Mouse (Mus musculus): Measurements from ENCODE around the gene Polr3g. TPM values are rescaled to one million over a fixed set of nuclear protein-coding genes. Genes with fewer than 3 reads are reported as not detected.

Gene Polr3g
- polyA plus RNA-seq, 1 experiment from 2014 or later, result 18.8 TPM

DNA sequence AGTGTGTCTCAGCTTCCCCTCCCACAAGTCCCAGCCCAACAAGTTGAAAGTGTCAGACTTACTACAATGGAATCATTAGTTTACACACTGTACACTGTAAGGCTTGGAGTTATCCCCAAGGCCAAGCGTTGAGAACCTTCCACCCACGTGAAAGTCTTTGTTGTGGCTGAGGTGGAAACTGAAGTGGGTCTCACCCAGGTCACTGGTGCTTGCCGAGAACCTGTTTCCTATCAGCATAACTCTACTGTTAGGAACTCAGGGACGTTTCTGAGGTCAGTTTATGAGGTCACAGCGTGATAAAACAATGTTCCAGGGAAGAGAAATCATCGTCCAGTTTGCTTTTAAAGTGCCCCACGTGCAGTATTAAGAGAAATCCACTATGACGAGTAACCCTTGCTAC, 35.5 kb downstream of the Polr3g start:
- H3K4me3 ChIP-seq (ENCODE audit: low read depth, low read length), result no peak overlapping the region
- ATAC-seq (ENCODE audit: low read depth) (no peak), DNase-seq (ENCODE audit: low spot score) (no peak)
- H3K36me3 ChIP-seq (ENCODE audit: control insufficient read depth, insufficient read depth, low read length), result peaks cover 46% of the 10 kb centered on the region
- H3K4me2 ChIP-seq (ENCODE audit: low read depth, low read length), result no peak overlapping the region
- WGBS, result 79% methylated on average over 8 of the region's 8 CpGs
- H3K27ac ChIP-seq (replicated peaks; ENCODE audit: low read depth, low read length), result no peak overlapping the region
- no peaks in the 10 kb centered on the region for H3K27me3 ChIP-seq (replicated peaks; ENCODE audit: control insufficient read depth, insufficient read depth, low read length)
- no peaks in the 10 kb centered on the region for H3K9me3 ChIP-seq (ENCODE audit: control insufficient read depth, low read length)
- H3K9ac ChIP-seq (ENCODE audit: low read depth, low read length), result no peak overlapping the region
- H3K4me1 ChIP-seq (ENCODE audit: control insufficient read depth, insufficient read depth, low read length), result no peaks in the 10 kb centered on the region

- ATAC-seq (ENCODE audit: low read depth) (no peak), DNase-seq (ENCODE audit: low spot score) (no peak)
- H3K27ac ChIP-seq (replicated peaks; ENCODE audit: low read depth, low read length), result no peak overlapping the region
- no peaks in the 10 kb centered on the region for H3K9me3 ChIP-seq (ENCODE audit: control insufficient read depth, low read length)
- no peaks in the 10 kb centered on the region for H3K27me3 ChIP-seq (replicated peaks; ENCODE audit: control insufficient read depth, insufficient read depth, low read length)
- H3K4me3 ChIP-seq (ENCODE audit: low read depth, low read length), result no peak overlapping the region
- H3K4me1 ChIP-seq (ENCODE audit: control insufficient read depth, insufficient read depth, low read length), result no peaks in the 10 kb centered on the region
- 89% methylated on average over 5 of the region's 5 CpGs for WGBS
- no peak overlapping the region for H3K9ac ChIP-seq (ENCODE audit: low read depth, low read length)
- no peak overlapping the region for H3K4me2 ChIP-seq (ENCODE audit: low read depth, low read length)
- H3K36me3 ChIP-seq (ENCODE audit: control insufficient read depth, insufficient read depth, low read length), result peaks cover 68% of the 10 kb centered on the region
These were observed 43.1 kb downstream of the Polr3g start for GRCm38 (mm10) chr13:81667713-81668112.

DNA sequence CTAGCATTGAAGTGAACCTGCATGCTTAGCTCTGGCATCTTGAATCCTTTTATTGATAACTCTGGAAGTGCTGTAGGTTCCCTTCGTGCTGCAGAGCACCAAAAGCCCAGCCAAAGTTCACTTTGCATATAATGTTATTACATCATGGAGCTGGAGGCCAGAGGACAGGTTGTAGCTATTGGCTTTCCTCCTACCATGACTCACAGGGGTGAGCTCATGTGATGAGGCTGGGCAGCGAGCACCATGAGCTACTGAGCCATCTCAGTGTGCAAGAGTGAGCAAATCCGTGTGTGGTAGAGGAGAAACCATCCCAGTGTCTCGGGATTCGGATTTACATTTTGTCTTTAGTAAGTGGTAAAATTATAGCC, 46.5 kb downstream of the Polr3g start:
- peaks cover 48% of the 10 kb centered on the region for H3K36me3 ChIP-seq (ENCODE audit: control insufficient read depth, insufficient read depth, low read length)
- H3K4me3 ChIP-seq (ENCODE audit: low read depth, low read length), result no peak overlapping the region
- H3K27ac ChIP-seq (replicated peaks; ENCODE audit: low read depth, low read length), result no peak overlapping the region
- H3K4me2 ChIP-seq (ENCODE audit: low read depth, low read length), result no peak overlapping the region
- 90% methylated on average over 5 of the region's 5 CpGs for WGBS
- 0 out of 2 replicates have a peak, but pooled peaks cover 1% of the 10 kb centered on the region for H3K4me1 ChIP-seq (ENCODE audit: control insufficient read depth, insufficient read depth, low read length)
- H3K9ac ChIP-seq (ENCODE audit: low read depth, low read length), result no peak overlapping the region
- ATAC-seq (ENCODE audit: low read depth) (no peak), DNase-seq (ENCODE audit: low spot score) (no peak)
- no peaks in the 10 kb centered on the region for H3K9me3 ChIP-seq (ENCODE audit: control insufficient read depth, low read length)
- no peaks in the 10 kb centered on the region for H3K27me3 ChIP-seq (replicated peaks; ENCODE audit: control insufficient read depth, insufficient read depth, low read length)

- Histone ChIP-seq H3K36me3 (ENCODE audit: control insufficient read depth, insufficient read depth, low read length) (peaks cover 43% of the 10 kb centered on the region), H3K4me1 (ENCODE audit: control insufficient read depth, insufficient read depth, low read length) (peaks cover 7% of the 10 kb centered on the region), H3K27ac (replicated peaks; ENCODE audit: low read depth, low read length) (no peak overlapping the region), H3K4me2 (ENCODE audit: low read depth, low read length) (no peak overlapping the region), H3K27me3 (replicated peaks; ENCODE audit: control insufficient read depth, insufficient read depth, low read length) (no peaks in the 10 kb centered on the region), H3K9ac (ENCODE audit: low read depth, low read length) (no peak overlapping the region), H3K4me3 (ENCODE audit: low read depth, low read length) (no peak overlapping the region), H3K9me3 (ENCODE audit: control insufficient read depth, low read length) (no peaks in the 10 kb centered on the region)
- no peak for ATAC-seq (ENCODE audit: low read depth)
- DNase-seq (ENCODE audit: low spot score), result no peak
- 86% methylated on average over 12 of the region's 12 CpGs for WGBS
These were observed 47.1 kb downstream of the Polr3g start for GRCm38 (mm10) chr13:81663566-81664330.

DNA sequence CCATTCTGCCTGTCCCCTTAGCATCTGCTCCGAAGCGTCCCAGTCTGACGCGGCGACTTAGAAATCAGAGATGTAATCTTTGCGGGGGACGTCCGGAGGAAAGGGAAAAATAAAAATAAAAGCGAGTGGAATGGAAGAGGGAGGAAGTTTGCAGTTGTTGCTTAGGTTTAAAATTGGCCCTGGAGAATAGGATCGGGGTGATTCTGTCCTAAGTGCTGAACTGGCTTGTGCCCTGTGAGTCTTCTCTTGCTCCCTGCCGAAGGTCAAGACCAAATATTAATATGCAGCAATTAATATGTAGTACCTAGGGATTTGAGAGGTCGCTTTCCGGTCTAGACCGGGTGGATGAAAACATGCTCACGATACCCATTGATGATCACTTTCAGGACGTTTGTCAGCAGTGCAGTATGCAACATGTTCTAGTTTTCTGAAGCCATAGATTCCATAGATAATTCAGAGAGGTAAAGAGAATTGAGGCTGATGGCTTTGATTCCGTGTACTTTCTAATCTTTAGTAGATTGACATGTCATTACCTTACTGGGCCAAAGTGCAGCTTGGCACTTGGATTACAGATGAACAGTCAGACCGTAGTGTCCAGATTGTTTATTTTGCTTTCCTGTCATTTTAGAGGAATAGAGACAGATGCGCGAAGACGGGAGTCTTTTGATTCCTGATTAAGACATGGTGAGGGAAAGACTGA, 52.6 kb downstream of the Polr3g start:
- Histone ChIP-seq H3K27ac (replicated peaks; ENCODE audit: low read depth, low read length) (peak overlapping the region; percentile 90), H3K9me3 (ENCODE audit: control insufficient read depth, low read length) (no peaks in the 10 kb centered on the region), H3K9ac (ENCODE audit: low read depth, low read length) (peak overlapping the region; percentile 92), H3K36me3 (ENCODE audit: control insufficient read depth, insufficient read depth, low read length) (no peaks in the 10 kb centered on the region), H3K4me2 (ENCODE audit: low read depth, low read length) (peak overlapping the region; percentile 78), H3K4me3 (ENCODE audit: low read depth, low read length) (peak overlapping the region; percentile 87), H3K4me1 (ENCODE audit: control insufficient read depth, insufficient read depth, low read length) (peaks cover 17% of the 10 kb centered on the region), H3K27me3 (replicated peaks; ENCODE audit: control insufficient read depth, insufficient read depth, low read length) (no peaks in the 10 kb centered on the region)
- 5% methylated on average over 21 of the region's 21 CpGs for WGBS
- ATAC-seq (ENCODE audit: low read depth) (no peak), DNase-seq (ENCODE audit: low spot score) (no peak)

DNA sequence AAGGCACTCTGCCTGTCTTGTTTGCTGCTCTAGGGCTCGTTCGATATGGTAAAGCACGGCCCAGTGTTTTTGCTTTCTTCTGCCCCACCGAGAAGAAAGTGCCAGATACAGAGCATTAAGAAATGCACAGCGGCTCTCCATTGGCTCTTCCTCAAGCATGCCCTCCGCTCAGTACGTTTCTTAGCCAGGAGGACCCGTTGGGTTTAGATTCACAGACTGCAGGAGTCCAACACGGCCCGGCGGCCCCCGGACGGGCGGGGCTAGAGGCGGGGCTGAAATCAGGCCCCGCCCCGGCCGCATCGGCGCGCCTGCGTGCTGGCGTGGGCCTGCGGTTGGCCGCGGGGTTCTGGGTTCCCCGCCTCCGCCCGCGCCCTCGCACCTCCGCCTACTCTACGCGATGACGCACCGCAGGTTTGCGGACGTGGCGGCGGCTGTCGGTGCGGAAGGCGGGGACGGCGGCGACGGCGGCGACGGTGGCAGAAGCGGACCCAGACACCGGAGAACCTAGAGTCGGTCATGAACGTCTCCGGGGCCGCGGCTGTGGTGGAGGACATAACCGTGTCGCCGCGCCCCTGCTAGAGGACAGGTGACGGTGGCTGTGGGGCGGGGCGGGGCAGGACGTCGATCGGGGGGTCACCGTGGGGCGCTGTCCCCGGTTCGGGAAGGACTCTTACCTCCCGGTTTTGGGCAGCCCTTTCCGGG, 53.3 kb downstream of the Polr3g start, which contains the start of gene Lysmd3:
TSS of gene Lysmd3 (plus strand) at position 313 of the 702 bp plus-strand sequence.
- Histone ChIP-seq H3K9ac (ENCODE audit: low read depth, low read length) (peak within 1 kb of the TSS; percentile 92), H3K4me2 (ENCODE audit: low read depth, low read length) (peak within 1 kb of the TSS; percentile 78), H3K27ac (replicated peaks; ENCODE audit: low read depth, low read length) (peak within 1 kb of the TSS; percentile 90), H3K9me3 (ENCODE audit: control insufficient read depth, low read length) (no peaks in the 10 kb centered on the region), H3K36me3 (ENCODE audit: control insufficient read depth, insufficient read depth, low read length) (no peaks in the 10 kb centered on the region), H3K4me1 (ENCODE audit: control insufficient read depth, insufficient read depth, low read length) (peaks cover 17% of the 10 kb centered on the region), H3K4me3 (ENCODE audit: low read depth, low read length) (peak within 1 kb of the TSS; percentile 87), H3K27me3 (replicated peaks; ENCODE audit: control insufficient read depth, insufficient read depth, low read length) (no peaks in the 10 kb centered on the region)
- 1% methylated on average over 52 of the region's 73 CpGs for WGBS
- ATAC-seq (ENCODE audit: low read depth) (peak; percentile 99), DNase-seq (ENCODE audit: low spot score) (peak; percentile 95)

DNA sequence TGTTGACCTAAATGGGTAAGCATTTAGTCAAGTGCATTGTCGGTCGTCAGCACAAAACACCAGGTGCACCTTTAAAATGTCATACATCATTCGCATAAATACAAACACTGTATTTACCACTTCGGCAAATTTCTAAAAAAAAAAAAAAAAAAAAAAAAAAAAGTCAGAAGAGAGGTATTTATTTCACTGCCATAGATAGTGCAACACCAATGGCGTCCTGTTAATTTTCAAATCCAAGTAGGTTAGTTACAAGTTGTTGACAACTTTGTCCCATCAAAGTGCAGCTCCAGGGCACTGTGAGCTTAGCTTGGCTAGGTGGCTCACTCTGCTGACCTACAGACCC, 53.8 kb downstream of the Polr3g start:
- H3K4me1 ChIP-seq (ENCODE audit: control insufficient read depth, insufficient read depth, low read length), result peaks cover 17% of the 10 kb centered on the region
- DNase-seq (ENCODE audit: low spot score), result no peak
- H3K27me3 ChIP-seq (replicated peaks; ENCODE audit: control insufficient read depth, insufficient read depth, low read length), result no peaks in the 10 kb centered on the region
- ATAC-seq (ENCODE audit: low read depth), result no peak
- WGBS, result 17% methylated on average over 5 of the region's 5 CpGs
- peak overlapping the region; percentile 92 for H3K9ac ChIP-seq (ENCODE audit: low read depth, low read length)
- no peaks in the 10 kb centered on the region for H3K9me3 ChIP-seq (ENCODE audit: control insufficient read depth, low read length)
- H3K4me3 ChIP-seq (ENCODE audit: low read depth, low read length), result peak overlapping the region; percentile 87
- peak overlapping the region; percentile 78 for H3K4me2 ChIP-seq (ENCODE audit: low read depth, low read length)
- peak overlapping the region; percentile 90 for H3K27ac ChIP-seq (replicated peaks; ENCODE audit: low read depth, low read length)
- H3K36me3 ChIP-seq (ENCODE audit: control insufficient read depth, insufficient read depth, low read length), result no peaks in the 10 kb centered on the region

- H3K36me3 ChIP-seq (ENCODE audit: control insufficient read depth, insufficient read depth, low read length), result no peaks in the 10 kb centered on the region
- H3K4me2 ChIP-seq (ENCODE audit: low read depth, low read length), result peak overlapping the region; percentile 78
- H3K4me1 ChIP-seq (ENCODE audit: control insufficient read depth, insufficient read depth, low read length), result peaks cover 17% of the 10 kb centered on the region
- H3K27me3 ChIP-seq (replicated peaks; ENCODE audit: control insufficient read depth, insufficient read depth, low read length), result no peaks in the 10 kb centered on the region
- H3K9ac ChIP-seq (ENCODE audit: low read depth, low read length), result no peak overlapping the region
- no peak overlapping the region for H3K27ac ChIP-seq (replicated peaks; ENCODE audit: low read depth, low read length)
- 25% methylated on average over 14 of the region's 14 CpGs for WGBS
- ATAC-seq (ENCODE audit: low read depth), result no peak
- H3K9me3 ChIP-seq (ENCODE audit: control insufficient read depth, low read length), result no peaks in the 10 kb centered on the region
- H3K4me3 ChIP-seq (ENCODE audit: low read depth, low read length), result peak overlapping the region; percentile 87
- peak; percentile 43 for DNase-seq (ENCODE audit: low spot score)
These were observed 54.5 kb downstream of the Polr3g start for GRCm38 (mm10) chr13:81656091-81656850.

Data from embryonic facial prominence, embryonic 14.5 days (tissue).